Mouse (Mus musculus) hindbrain, embryonic 14.5 days (tissue): ENCODE results near the gene Aldoart2. TPM values are rescaled to one million over a fixed set of nuclear protein-coding genes. Genes with fewer than 3 reads are reported as not detected.
"Not testable (repeated sequence)": the region's sequence is repeated elsewhere in the genome, so short reads cannot be mapped to it uniquely, and the experiment has no call there.

Experiments used
- ATAC-seq: fragments of 200-750 bp; cut with Nextera tagmentation; 2 replicates; pipeline ENCODE4 v1.8.0; 2017; ENCODE audit warnings: moderate number of reproducible peaks, mild to moderate bottlenecking, moderate TSS enrichment, moderate library complexity; ENCODE audit not compliant: low FRiP score
- DNase-seq: peaks from one replicate; pipeline ENCODE4 v3.0.0-alpha.2; 2015; ENCODE audit warnings: low spot score
- H3K27ac ChIP-seq: fragments of 300-500 bp; sonication (generic); 2 replicates; pipeline ENCODE4 v1.5.1; 2014; ENCODE audit warnings: mild to moderate bottlenecking, moderate library complexity
- H3K27me3 ChIP-seq: fragments of 300-500 bp; sonication (generic); 2 replicates; pipeline ENCODE4 v1.6.1; 2014; ENCODE audit warnings: mild to moderate bottlenecking, low read length, mixed read lengths; ENCODE audit not compliant: control insufficient read depth, insufficient read depth
- H3K36me3 ChIP-seq: fragments of 300-500 bp; sonication (generic); replicated peaks from 2 replicates; pipeline ENCODE4 v1.6.1; 2014; ENCODE audit not compliant: control insufficient read depth, insufficient read depth
- H3K4me1 ChIP-seq: fragments of 300-500 bp; sonication (generic); replicated peaks from 2 replicates; pipeline ENCODE4 v1.6.1; 2014; ENCODE audit warnings: antibody characterized with exemption, low read length, mixed read lengths; ENCODE audit not compliant: control insufficient read depth, insufficient read depth
- H3K4me2 ChIP-seq: fragments of 300-500 bp; sonication (generic); replicated peaks from 2 replicates; pipeline ENCODE4 v1.6.1; 2014; ENCODE audit warnings: mild to moderate bottlenecking, moderate library complexity
- H3K4me3 ChIP-seq: fragments of 300-500 bp; sonication (generic); replicated peaks from 2 replicates; pipeline ENCODE4 v1.5.1; 2014; ENCODE audit warnings: mild to moderate bottlenecking, low read length
- H3K9ac ChIP-seq: fragments of 300-500 bp; sonication (generic); 2 replicates; pipeline ENCODE4 v1.6.1; 2014
- H3K9me3 ChIP-seq: fragments of 300-500 bp; sonication (generic); 2 replicates; pipeline ENCODE4 v1.6.1; 2016; ENCODE audit warnings: low read length; ENCODE audit not compliant: control insufficient read depth
- WGBS: fragments of 180-500 bp; shearing (Covaris S2); extraction: QIAGEN DNeasy Blood & Tissue Kit; methylation state at CpG from one replicate; pipeline ENCODE4 v1.1.7; 2014; 5-methylcytosine and 5-hydroxymethylcytosine counted together
- polyA plus RNA-seq: library from polyadenylated mRNA; unstranded; fragments of >200 nt; fragmentation: Nextera tagmentation; extraction: Ambion mirVana; gene quantifications from 2 replicates; pipeline ENCODE4 v1.2.1, GENCODE M21; 2014

Gene Aldoart2
- polyA plus RNA-seq, 1 experiment from 2014 or later: not detected

- no peaks in the 10 kb centered on the region for H3K4me1 ChIP-seq
- WGBS: 94% methylated on average over 9 of the region's 9 CpGs
- DNase-seq (no peak), ATAC-seq (no peak)
- no peak overlapping the region for H3K27ac ChIP-seq
- H3K27me3 ChIP-seq: no peaks in the 10 kb centered on the region
- no peak overlapping the region for H3K4me3 ChIP-seq
- no peaks in the 10 kb centered on the region for H3K36me3 ChIP-seq
- no peak overlapping the region for H3K9ac ChIP-seq
- no peak overlapping the region for H3K4me2 ChIP-seq
- H3K9me3 ChIP-seq: no peaks in the 10 kb centered on the region
Observed at GRCm38 (mm10) chr12:55570646-55571045, 5.6 kb downstream of the Aldoart2 start.

DNA sequence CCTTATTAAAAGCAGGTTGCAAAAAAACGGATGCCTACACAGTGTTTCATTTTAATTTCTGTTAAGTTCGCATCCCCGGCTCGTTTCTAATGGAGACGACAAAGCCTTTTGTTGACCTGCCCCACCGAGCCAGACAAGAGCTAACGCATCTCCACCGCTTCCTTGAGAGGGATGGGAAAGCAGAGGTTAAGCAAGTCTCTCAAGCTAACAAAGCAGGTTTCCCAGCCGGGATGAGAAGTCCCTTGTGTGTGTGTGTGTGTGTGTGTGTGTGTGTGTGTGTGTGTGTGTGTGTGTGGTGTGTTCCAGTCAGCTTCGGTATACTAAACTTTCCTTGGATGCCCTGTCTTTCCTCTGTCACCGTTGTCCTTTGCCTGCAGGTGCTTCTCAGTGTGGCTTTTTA is 6.1 kb downstream of the Aldoart2 start:
- Histone ChIP-seq H3K4me2 (no peak overlapping the region), H3K36me3 (no peaks in the 10 kb centered on the region), H3K27me3 (no peaks in the 10 kb centered on the region), H3K27ac (no peak overlapping the region), H3K4me3 (no peak overlapping the region), H3K9me3 (no peaks in the 10 kb centered on the region), H3K9ac (no peak overlapping the region), H3K4me1 (no peaks in the 10 kb centered on the region)
- ATAC-seq (no peak), DNase-seq (no peak)
- 71% methylated on average over 11 of the region's 11 CpGs for WGBS

DNA sequence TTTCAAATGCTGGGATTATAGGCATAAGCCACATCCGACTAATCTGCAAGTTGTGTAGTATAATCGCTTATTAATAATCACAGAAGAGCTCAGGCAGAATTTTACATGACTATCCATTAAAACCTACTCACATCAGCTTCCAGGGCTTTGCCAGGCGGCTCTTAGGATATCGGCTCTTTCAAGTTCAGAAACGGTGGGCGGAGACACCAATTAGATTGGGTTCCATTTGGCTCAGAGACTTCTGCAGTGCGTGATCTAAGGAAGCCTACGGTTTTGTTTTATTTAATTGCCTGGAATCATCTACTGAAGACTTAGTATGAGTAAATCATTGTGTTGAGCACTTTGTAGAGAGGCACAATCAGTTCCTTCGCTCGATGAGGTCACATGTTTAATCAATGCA is 6.6 kb downstream of the Aldoart2 start:
- Histone ChIP-seq H3K27me3 (no peaks in the 10 kb centered on the region), H3K4me2 (no peak overlapping the region), H3K27ac (no peak overlapping the region), H3K9ac (no peak overlapping the region), H3K36me3 (no peaks in the 10 kb centered on the region), H3K4me3 (no peak overlapping the region), H3K9me3 (no peaks in the 10 kb centered on the region), H3K4me1 (no peaks in the 10 kb centered on the region)
- DNase-seq (no peak), ATAC-seq (no peak)
- WGBS: 92% methylated on average over 10 of the region's 10 CpGs

GRCm38 (mm10) chr12:55573089-55573488 is 8.1 kb downstream of the Aldoart2 start:
- ATAC-seq (no peak), DNase-seq (no peak)
- no peak overlapping the region for H3K9ac ChIP-seq
- H3K36me3 ChIP-seq: no peaks in the 10 kb centered on the region
- H3K4me3 ChIP-seq: no peak overlapping the region
- H3K4me1 ChIP-seq: no peaks in the 10 kb centered on the region
- no peak overlapping the region for H3K4me2 ChIP-seq
- no peaks in the 10 kb centered on the region for H3K9me3 ChIP-seq
- H3K27ac ChIP-seq: no peak overlapping the region
- no peaks in the 10 kb centered on the region for H3K27me3 ChIP-seq

DNA sequence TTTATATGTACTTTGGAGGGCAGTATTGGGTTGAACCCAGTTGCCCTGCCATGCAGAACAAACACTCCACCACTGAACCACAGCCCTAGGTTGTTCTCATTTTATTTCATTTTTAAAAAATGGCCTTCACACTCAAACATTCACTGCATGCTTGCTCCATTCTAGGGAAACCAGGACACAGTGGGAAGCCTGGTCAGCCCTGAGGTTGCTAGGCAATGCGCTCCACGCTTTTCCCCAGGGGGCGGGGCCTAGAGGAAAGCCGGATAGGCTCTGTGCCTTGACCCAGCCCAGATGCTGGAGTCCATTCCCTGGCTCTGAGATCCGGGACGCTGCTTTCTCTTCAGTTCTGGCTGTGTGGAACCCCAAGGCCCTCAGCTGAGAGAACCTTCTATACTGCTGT is 8.8 kb downstream of the Aldoart2 start:
- H3K27ac ChIP-seq: no peak overlapping the region
- no peak overlapping the region for H3K9ac ChIP-seq
- DNase-seq: no peak
- WGBS: 5% methylated on average over 6 of the region's 6 CpGs
- no peaks in the 10 kb centered on the region for H3K9me3 ChIP-seq
- no peak for ATAC-seq
- H3K4me1 ChIP-seq: no peaks in the 10 kb centered on the region
- H3K4me3 ChIP-seq: no peak overlapping the region
- H3K27me3 ChIP-seq: no peaks in the 10 kb centered on the region
- no peak overlapping the region for H3K4me2 ChIP-seq
- H3K36me3 ChIP-seq: no peaks in the 10 kb centered on the region

- not testable (repeated sequence) for ATAC-seq, H3K27ac ChIP-seq, H3K27me3 ChIP-seq, H3K4me3 ChIP-seq, DNase-seq, H3K9ac ChIP-seq, H3K4me1 ChIP-seq, H3K4me2 ChIP-seq, H3K9me3 ChIP-seq, H3K36me3 ChIP-seq
- 60% methylated on average over 9 of the region's 9 CpGs for WGBS
Observed at GRCm38 (mm10) chr12:55586936-55587335, 21.9 kb downstream of the Aldoart2 start.

GRCm38 (mm10) chr12:55598537-55598886 is 33.5 kb downstream of the Aldoart2 start:
- H3K4me2 ChIP-seq: peak overlapping the region; percentile 94
- H3K4me3 ChIP-seq: peak overlapping the region; percentile 55
- H3K36me3 ChIP-seq: peaks cover 4% of the 10 kb centered on the region; the same call in 1 of the 2 replicates
- ATAC-seq: 0 out of 2 replicates have a peak, but pooled peaks have one; percentile 7
- H3K27me3 ChIP-seq: peaks cover 70% of the 10 kb centered on the region
- no peak for DNase-seq
- peaks cover 25% of the 10 kb centered on the region for H3K4me1 ChIP-seq
- WGBS: 2% methylated on average over 7 of the region's 7 CpGs
- H3K9me3 ChIP-seq: no peaks in the 10 kb centered on the region
- no peak overlapping the region for H3K27ac ChIP-seq
- peak overlapping the region; percentile 56; the same call in 1 of the 2 replicates for H3K9ac ChIP-seq

- H3K4me3 ChIP-seq: peak within 1 kb of the TSS; percentile 55
- no peak within 1 kb of the TSS for H3K27ac ChIP-seq
- peak within 1 kb of the TSS; percentile 56 for H3K9ac ChIP-seq
- H3K4me1 ChIP-seq: peaks cover 25% of the 10 kb centered on the region
- peak; percentile 70 for ATAC-seq
- H3K36me3 ChIP-seq: peaks cover 5% of the 10 kb centered on the region; the same call in 1 of the 2 replicates
- peaks cover 71% of the 10 kb centered on the region for H3K27me3 ChIP-seq
- peak within 1 kb of the TSS; percentile 94 for H3K4me2 ChIP-seq
- under 1% methylated on average over 65 of the region's 77 CpGs for WGBS
- peak; percentile 33 for DNase-seq
- no peaks in the 10 kb centered on the region for H3K9me3 ChIP-seq
Observed at GRCm38 (mm10) chr12:55598887-55599561, 34.0 kb downstream of the Aldoart2 start, which contains the start of gene Insm2. TSS of gene Insm2 (plus strand) at chr12:55599427.

- Histone ChIP-seq H3K4me3 (peak overlapping the region; percentile 55), H3K27ac (no peak overlapping the region), H3K36me3 (peaks cover 5% of the 10 kb centered on the region; the same call in 1 of the 2 replicates), H3K4me2 (peak overlapping the region; percentile 94), H3K4me1 (peaks cover 25% of the 10 kb centered on the region), H3K9me3 (no peaks in the 10 kb centered on the region), H3K9ac (peak overlapping the region; percentile 56), H3K27me3 (peaks cover 71% of the 10 kb centered on the region)
- under 1% methylated on average over 101 of the region's 109 CpGs for WGBS
- DNase-seq (peak; percentile 42), ATAC-seq (peak; percentile 71)
Observed at GRCm38 (mm10) chr12:55599639-55600502, 34.8 kb downstream of the Aldoart2 start.
